Mouse (Mus musculus) Muller cell, postnatal 12 days (primary cell): ENCODE measurements around the gene Trim59.

Experiments used
- DNase-seq: peaks from one replicate; pipeline ENCODE4 v3.0.0-alpha.2; 2015; ENCODE audit errors: inconsistent ontology term

Gene Trim59

DNA sequence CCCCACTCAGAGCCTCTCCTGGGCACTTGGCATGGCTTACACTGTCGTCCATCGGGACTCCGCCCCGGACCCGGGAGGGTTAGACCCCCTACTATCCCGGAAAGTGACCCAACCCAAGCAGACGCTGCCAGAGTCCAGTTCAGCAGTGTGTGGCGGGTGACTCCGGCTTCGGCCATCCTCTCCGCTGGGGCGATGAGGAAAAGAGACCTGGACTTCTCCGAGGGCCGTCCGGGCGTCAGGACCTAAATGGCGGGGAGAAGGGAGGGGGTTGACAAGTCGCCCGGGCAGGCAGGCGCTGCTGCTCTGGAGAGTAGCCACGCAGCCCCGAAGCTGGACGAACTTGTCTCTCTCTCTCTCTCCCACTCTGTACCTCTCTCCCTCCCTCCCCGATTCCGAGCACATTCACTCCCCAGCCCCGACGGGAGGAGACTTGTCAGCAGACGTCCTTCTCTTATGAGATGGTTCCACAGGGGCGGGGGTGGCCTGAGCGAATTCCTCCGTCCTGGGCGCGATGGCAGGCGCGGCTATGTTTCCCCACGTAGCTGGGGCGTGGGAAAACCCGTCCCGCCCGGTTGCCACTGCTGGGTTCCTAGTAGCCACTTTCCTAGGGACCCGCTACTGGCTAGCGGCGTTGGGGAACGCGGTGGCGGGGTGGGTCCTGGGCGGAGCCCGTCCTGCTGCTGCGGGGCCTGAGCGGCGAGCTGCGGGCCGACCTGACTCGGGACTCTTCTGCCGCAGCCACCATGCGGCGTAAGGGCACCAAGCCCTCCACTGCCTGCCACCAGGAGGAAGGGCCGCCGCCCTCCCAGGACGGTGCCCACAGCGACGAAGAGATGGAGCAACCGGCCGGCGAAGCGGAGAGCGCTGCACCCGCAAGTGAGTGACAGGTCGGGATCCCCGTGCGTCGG, 39.0 kb downstream of the Trim59 start:
- DNase-seq = peak; percentile 87

DNA sequence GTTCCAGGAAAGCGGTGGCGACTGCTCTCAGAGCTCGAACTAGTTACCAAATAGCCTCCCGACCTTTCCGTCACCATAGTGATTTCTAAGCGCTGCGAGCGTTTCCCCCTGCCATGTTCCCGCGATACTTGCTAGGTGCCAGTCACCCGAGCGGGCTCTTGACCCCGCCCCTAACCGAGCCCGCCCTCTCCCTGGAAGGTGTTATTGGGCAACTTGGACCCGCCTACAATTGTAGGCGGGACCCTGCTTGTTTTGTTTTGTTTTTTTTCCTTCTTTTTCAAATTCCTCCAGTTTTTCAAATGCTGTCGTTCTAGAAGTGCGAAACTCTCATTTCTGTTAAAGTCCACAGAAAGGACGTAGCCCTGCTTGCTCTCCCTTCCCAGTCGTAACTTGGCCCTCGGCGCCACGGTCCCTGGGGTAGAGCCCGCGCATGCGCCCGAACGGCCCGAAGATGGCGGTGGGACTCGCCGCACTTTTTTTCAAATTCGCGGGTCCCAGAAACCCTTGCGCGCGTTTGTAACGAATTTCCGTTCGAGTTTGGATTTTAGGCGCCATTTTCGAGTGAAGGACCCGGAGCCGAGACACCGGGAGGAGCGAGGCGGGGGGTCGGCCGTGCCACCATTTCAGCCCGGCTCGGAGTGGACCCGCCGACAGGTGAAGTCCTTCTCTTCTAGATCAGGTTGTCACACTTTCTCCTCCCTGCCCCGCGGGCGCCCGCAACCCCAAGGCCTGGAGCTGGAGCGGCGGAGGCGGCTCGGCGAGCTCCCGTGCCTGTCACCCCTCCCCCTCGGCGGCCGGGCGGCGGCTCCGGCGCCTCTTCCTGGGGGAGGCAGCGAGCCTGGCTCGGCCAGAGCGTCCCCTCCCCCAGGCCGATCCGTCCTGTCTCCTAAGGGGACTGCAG, 39.9 kb downstream of the Trim59 start, which contains the start of the genes Ift80 and Smc4:
Gene Ift80, minus strand, starts transcription at position 134 of the 901 bp plus-strand sequence.
Gene Smc4, plus strand, starts transcription at position 302 of the 901 bp plus-strand sequence.
- peak; percentile 98 for DNase-seq

GRCm38 (mm10) chr3:69004055-69004436, 40.5 kb downstream of the Trim59 start:
- no peak for DNase-seq

GRCm38 (mm10) chr3:69002781-69003180, 41.8 kb downstream of the Trim59 start:
- no peak for DNase-seq

GRCm38 (mm10) chr3:68986550-68986949, 58.0 kb downstream of the Trim59 start:
- no peak for DNase-seq
